Comparison of ENCODE assay signal across 8 mouse cellular contexts in genomic region chr6:51172856-51173619, GRCm38 (mm10).
DNase-seq lines count a peak whose midpoint lies in the region; ATAC-seq and TF ChIP-seq lines count a peak whose summit lies in the region.

No protein-coding gene starts in this region.

- DNase-seq in layer of hippocampus, adult 11-12 months (ENCODE audit: low spot score) = peak; percentile 52
- DNase-seq in layer of hippocampus, adult 18-20 months (ENCODE audit: low spot score in 2 of 2) = no peak
- DNase-seq in c-Kit-negative CD71-positive TER-119-positive erythroid progenitor cells, embryonic 14.5 days (ENCODE audit: low read depth, low spot score) = peak; percentile 52
- peak; percentile 95 for DNase-seq in gastrocnemius, postnatal 14 days
- DNase-seq in hindbrain, postnatal 0 days (ENCODE audit: low spot score) = peak; percentile 86
- DNase-seq in liver, embryonic 13.5 days = peak; percentile 82
- DNase-seq in naive thymus-derived CD4-positive, alpha-beta T cell, adult 2 months (ENCODE audit: low read depth) = peak; percentile 30
- peak; percentile 71 for DNase-seq in urinary bladder, postnatal 10 days (ENCODE audit: low spot score)

- H3K4me2 ChIP-seq in hindbrain, postnatal 0 days (ENCODE audit: low read depth, low read length) = peak overlapping the region; percentile 51
- peak overlapping the region; percentile 74 for H3K4me2 ChIP-seq in liver, embryonic 13.5 days

- no peak overlapping the region for H3K9ac ChIP-seq in hindbrain, postnatal 0 days (replicated peaks; ENCODE audit: low read length)
- H3K9ac ChIP-seq in liver, embryonic 13.5 days = peak overlapping the region; percentile 69

- 0 out of 2 replicates have a peak overlapping the region, but pooled peaks have one; percentile 26 for H3K27ac ChIP-seq in hindbrain, postnatal 0 days
- H3K27ac ChIP-seq in liver, embryonic 13.5 days = peak overlapping the region; percentile 69

- ATAC-seq in hindbrain, postnatal 0 days = peak; percentile 86
- ATAC-seq in liver, embryonic 13.5 days (ENCODE audit: low read depth) = peak; percentile 87

- no peaks in the 10 kb centered on the region for H3K9me3 ChIP-seq in hindbrain, postnatal 0 days (ENCODE audit: low read length)
- H3K9me3 ChIP-seq in liver, embryonic 13.5 days (replicated peaks) = no peaks in the 10 kb centered on the region

- 1% methylated on average over 25 of the region's 25 CpGs for WGBS in hindbrain, postnatal 0 days
- WGBS in liver, embryonic 13.5 days (ENCODE audit: insufficient replicate concordance) = under 1% methylated on average over 25 of the region's 25 CpGs

- peaks cover 4% of the 10 kb centered on the region; the same call in 1 of the 2 replicates for H3K4me1 ChIP-seq in hindbrain, postnatal 0 days (ENCODE audit: insufficient read depth, low read length)
- H3K4me1 ChIP-seq in liver, embryonic 13.5 days (replicated peaks) = peaks cover 62% of the 10 kb centered on the region

- intact Hi-C loops in gastrocnemius, postnatal 14 days (cut with DNase I; ENCODE audit: low total_unique reads) = loop anchor here (5.0 kb wide), 1 partner anchor 1054 kb away; no protein-coding TSS in a partner anchor

- no peaks in the 10 kb centered on the region for H3K36me3 ChIP-seq in hindbrain, postnatal 0 days (ENCODE audit: insufficient read depth, low read length)
- H3K36me3 ChIP-seq in liver, embryonic 13.5 days = no peaks in the 10 kb centered on the region

- peaks cover 48% of the 10 kb centered on the region for H3K27me3 ChIP-seq in hindbrain, postnatal 0 days (ENCODE audit: insufficient read depth, low read length)
- H3K27me3 ChIP-seq in liver, embryonic 13.5 days = peaks cover 69% of the 10 kb centered on the region

- H3K4me3 ChIP-seq in hindbrain, postnatal 0 days (ENCODE audit: low read length) = peak overlapping the region; percentile 5
- peak overlapping the region; percentile 50 for H3K4me3 ChIP-seq in liver, embryonic 13.5 days (replicated peaks)

- TF ChIP-seq CTCF in hindbrain, postnatal 0 days (IDR thresholded peaks at IDR 0.05; ENCODE audit: low read depth) = no peak

Comparison
In these comparisons a context has a peak if more than half of its experiments do, and no peak if none do; other contexts are left out.
1. DNase-seq: peak in layer of hippocampus, adult 11-12 months (single experiment), c-Kit-negative CD71-positive TER-119-positive erythroid progenitor cells, embryonic 14.5 days (single experiment), gastrocnemius, postnatal 14 days (single experiment), hindbrain, postnatal 0 days (single experiment), liver, embryonic 13.5 days (single experiment), naive thymus-derived CD4-positive, alpha-beta T cell, adult 2 months (single experiment) and urinary bladder, postnatal 10 days (single experiment); none in layer of hippocampus, adult 18-20 months (0 of 2).